Mouse (Mus musculus) neural tube, embryonic 10.5 days (tissue): ENCODE measurements at regions not wholly inside any gene's neighbourhood (a gene's known extent, or its start where the extent isn't known, plus 50 kb on each side); places are given as distances from the start of the nearest gene placed in this dataset.

ENCODE experiments used
- DNase-seq: peaks from one replicate; pipeline ENCODE4 v3.0.0-alpha.2; 2017; ENCODE audit warnings: low spot score; ENCODE audit errors: extremely low spot score

DNA sequence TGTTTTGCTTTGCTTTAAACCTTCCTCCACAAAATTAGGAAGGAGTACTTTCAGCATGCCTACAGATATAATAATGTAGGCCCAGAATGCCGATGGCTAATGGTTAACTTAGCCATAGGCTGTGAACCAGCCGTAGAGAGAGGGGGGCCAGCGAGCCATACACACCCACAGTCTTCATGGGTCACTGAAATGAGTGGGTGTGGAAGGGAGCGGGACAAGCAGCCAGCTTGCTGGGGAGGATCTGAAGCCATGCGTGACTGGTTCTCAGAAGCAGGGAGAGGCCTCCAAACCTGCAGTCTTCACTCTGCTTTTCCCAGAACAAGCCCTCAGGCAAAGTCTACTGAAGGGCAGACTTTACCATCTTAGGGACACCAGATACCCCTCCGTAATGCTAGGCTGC, 50.8 kb upstream of the Ptpn13 start:
- no peak for DNase-seq

- DNase-seq, result no peak
These were observed 51.9 kb upstream of the Ptpn13 start for GRCm38 (mm10) chr5:103373089-103373488.

GRCm38 (mm10) chr5:103370456-103370855, 54.5 kb upstream of the Ptpn13 start:
- no peak for DNase-seq

DNA sequence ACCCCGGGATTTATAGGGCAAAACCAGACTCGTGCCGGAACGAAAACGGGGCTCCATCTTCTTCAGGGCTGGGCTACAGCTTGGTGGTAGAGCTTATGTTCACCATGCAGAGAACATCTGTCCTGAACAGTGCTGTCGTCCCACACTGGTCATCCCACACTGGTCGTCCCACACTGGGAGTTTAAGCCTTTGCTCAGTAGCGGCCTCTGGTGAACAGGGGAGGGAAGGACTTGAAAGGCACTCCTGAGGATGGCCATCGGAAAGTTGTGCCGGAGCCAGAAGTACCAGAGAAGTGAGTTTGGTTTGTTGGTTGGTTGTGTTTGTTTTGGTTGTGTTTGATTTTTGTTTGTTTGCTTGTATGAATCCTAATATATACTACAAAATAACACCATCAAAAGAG, 56.0 kb upstream of the Ptpn13 start:
- DNase-seq, result no peak

GRCm38 (mm10) chr5:103367201-103367671, 57.8 kb upstream of the Ptpn13 start:
- DNase-seq, result no peak

GRCm38 (mm10) chr5:103365700-103366448, 59.1 kb upstream of the Ptpn13 start:
- DNase-seq, result no peak

- DNase-seq, result no peak
These were observed 59.9 kb upstream of the Ptpn13 start for GRCm38 (mm10) chr5:103364791-103365699.

GRCm38 (mm10) chr5:103360775-103361247, 64.2 kb upstream of the Ptpn13 start:
- no peak for DNase-seq

DNA sequence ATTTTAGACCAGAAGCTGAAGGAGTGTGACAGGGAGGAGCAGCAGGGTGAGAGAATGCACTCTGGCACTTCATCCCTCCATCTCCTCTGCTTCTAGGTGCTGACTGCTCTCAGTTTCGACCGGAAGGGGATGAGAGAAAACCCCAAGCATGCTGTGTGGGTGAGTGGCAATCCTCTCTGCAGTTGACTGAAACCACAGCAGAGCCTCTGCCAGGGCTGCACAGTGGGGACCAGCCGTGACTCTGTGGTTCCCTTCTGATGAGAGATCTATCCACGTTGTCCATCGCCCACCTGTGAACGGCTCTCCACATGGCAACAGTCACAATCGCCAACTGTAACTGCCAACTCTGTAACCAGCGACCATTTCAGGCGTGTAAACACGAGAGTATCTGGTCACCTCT, 64.6 kb upstream of the Ptpn13 start:
- DNase-seq, result no peak

GRCm38 (mm10) chr5:103357558-103357957, 67.4 kb upstream of the Ptpn13 start:
- DNase-seq, result no peak

DNA sequence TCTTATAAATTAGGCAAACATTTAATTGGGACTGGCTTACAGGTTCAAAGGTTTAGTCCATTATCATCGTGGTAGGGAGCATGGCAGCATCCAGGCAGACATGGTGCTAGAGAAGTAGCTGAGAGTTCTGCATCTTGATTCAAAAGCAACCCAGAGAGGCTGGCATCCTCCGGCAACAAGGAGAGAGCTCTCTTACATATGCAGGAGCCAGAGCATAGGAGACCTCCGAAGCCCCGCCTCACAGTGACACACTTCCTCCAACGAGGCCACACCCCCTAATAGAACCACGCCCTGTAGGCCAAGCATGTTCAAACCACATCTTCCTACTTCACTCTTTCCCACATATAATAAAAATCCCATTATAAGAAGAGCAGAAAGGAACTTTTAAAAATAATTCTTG, 68.5 kb upstream of the Ptpn13 start:
- no peak for DNase-seq

- no peak for DNase-seq
These were observed 69.4 kb upstream of the Ptpn13 start for GRCm38 (mm10) chr5:103355372-103356300.

GRCm38 (mm10) chr5:103343869-103344268, 81.1 kb upstream of the Ptpn13 start:
- DNase-seq, result no peak

GRCm38 (mm10) chr5:103341456-103341855, 83.5 kb upstream of the Ptpn13 start:
- no peak for DNase-seq

DNA sequence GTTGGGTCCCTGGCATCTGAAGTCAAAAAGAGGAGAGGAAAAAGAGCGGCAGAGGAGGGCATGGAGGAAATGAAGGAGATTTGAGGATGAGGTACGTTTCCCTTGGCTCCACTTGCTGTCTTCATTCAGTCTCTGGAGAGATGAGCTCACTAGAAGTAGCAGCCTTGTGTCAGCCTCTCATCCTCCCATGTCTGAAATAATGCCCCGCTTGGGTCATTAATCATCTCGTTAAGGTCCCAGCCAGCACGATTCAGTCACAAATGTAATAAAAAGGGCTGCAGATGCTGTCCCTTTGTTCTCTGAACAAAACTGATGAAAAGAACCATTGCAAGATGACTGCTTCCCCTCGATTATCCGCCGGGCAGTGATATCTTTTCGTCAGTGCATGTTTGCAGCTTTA, 84.4 kb upstream of the Ptpn13 start:
- no peak for DNase-seq

DNA sequence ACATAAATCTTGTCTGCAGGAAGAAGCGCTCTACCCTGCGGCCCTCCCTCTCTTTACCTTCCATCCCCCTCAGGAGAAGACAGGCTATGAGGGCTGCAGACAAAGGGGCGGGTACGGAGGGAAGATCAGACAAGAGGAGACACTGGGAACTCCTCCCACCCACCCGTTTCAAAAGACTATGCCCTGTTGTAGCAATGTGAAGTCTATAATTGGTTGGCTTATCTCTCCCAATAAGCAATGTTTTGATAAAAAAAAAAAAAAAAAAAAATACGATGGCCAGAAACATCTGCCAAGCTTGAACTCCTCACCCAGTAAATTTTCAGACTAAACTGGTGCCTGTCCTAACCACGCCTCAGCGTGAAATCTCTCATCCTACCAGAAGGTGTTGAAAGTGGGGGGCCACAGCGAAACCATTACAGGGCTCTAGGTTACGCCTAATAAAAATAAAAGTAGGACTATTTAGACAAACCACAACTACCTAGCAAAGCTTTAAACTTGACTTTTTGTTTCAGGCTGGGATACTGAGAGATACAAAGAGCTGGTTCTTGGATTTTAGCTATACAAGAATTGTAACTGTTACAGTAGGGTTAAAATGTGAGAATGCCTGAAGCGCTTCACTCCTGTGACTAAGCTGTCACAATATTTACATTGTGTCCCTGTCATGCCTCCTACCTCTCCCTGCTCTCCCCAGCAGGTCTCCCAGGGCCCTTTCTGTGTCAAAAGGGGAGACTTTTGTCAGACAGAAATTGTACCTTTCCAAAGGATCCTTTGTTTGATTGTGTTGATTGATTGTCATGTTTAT, 88.1 kb upstream of the Ptpn13 start:
- DNase-seq, result no peak

- peak; percentile 51 for DNase-seq
These were observed 88.9 kb upstream of the Ptpn13 start for GRCm38 (mm10) chr5:103335916-103336688.

DNA sequence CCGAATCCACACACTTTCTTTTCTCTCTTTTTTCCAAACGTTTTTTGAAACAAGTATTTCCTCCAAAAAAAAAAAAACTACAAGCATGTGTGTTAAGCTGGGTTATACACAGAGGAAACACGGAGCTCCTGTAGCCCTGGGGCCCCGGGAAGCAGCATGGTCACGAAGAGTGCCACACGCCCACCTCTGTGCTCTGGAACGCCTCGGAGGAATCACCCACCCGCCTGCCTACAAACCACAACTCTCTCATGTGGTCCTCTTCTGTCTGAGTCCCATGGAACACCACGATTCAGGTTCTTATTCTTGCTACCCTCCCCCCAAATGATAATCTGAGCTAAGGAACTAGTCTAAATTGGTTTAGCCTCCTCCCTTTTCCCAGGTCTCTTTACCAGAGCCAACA, 98.6 kb upstream of the Ptpn13 start:
- no peak for DNase-seq

DNA sequence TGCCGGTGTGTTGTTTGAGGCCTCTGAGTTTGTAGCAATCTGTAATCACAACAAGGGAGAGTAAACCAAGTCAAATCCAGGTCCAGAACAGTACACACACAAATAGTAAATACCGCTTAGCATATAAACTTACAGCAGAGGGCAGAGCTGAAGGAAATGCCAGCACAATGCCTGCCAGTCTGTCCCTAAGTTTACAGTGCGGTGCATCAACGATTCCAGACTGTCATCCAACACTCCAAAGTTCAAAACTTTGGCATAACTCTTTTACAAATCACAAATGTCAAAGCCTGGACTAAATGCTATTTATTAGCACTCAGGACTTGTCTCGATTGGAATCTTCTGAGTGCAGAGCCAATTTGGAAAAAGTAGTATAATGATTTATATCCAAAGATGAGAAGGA, 104.7 kb upstream of the Ptpn13 start:
- DNase-seq, result no peak
